Mouse (Mus musculus): ENCODE measurements around the gene Dhx32.

DNA sequence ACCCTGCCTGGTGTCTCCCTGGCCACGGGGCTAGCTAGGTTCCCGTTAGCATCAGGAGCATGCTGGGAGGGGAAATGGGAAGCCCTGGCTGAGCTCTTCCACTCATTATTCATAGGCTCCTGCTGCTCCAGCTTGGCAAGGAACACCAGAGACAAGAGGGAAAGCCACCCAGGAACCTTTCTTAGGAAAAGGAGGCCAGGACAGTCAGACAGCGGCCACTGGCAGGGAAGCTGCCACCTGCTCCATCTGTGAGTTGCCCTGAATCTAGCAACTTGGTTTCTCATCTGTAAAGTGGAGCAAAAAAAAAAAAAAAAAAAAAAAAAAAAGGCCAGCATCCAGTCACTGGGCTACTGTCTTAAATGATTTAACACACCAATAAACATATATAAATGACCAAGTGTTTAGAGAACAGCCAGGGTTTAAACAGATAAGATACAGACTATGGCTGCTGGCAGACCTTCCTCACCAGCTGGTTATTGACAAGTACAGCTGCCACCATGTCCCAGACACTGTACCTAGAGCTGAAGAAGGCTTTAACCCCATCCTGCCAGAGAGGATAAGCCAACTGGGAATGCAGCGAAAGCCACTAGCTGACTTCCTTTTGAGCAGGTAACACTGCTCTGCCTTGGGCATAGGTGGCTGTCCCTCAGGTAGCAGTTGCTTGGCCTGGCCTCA is 50.4 kb downstream of the Dhx32 start:
- no peak for TF ChIP-seq POLR2A (IDR thresholded peaks at IDR 0.05; ENCODE audit: insufficient read depth, low read depth, low read length)
- TF ChIP-seq CTCF (IDR thresholded peaks at IDR 0.05), result no peak
